Mouse (Mus musculus): ENCODE results near the gene Epn2. TPM values are rescaled to one million over a fixed set of nuclear protein-coding genes. Genes with fewer than 3 reads are reported as not detected.
A peak's percentile ranks its signal among the peaks of the same experiment; 100 is the strongest.

Epn2 gene
- total and polyA plus RNA-seq, 2 experiments from 2014 or later: 68.9 to 77.3 TPM

GRCm38 (mm10) chr11:61564566-61564965, 14.9 kb downstream of the Epn2 start:
- Histone ChIP-seq H3K9me3 (ENCODE audit: low read length) (no peaks in the 10 kb centered on the region), H3K27me3 (ENCODE audit: insufficient read depth, low read length) (no peaks in the 10 kb centered on the region), H3K36me3 (ENCODE audit: insufficient read depth) (no peaks in the 10 kb centered on the region), H3K4me2 (ENCODE audit: low read depth) (no peak overlapping the region), H3K27ac (ENCODE audit: low read depth, low read length) (0 out of 2 replicates have a peak overlapping the region, but pooled peaks have one; percentile 21), H3K4me3 (ENCODE audit: low read depth, low read length) (no peak overlapping the region), H3K9ac (no peak overlapping the region), H3K4me1 (ENCODE audit: insufficient read depth) (0 out of 2 replicates have a peak, but pooled peaks cover 4% of the 10 kb centered on the region)
- no peak; the same call in 1 of the 2 replicates for ATAC-seq
- WGBS: 67% methylated on average over 2 of the region's 2 CpGs
- peak; percentile 65 for DNase-seq
- TF ChIP-seq CTCF (IDR thresholded peaks at IDR 0.05; ENCODE audit: low read depth): no peak

GRCm38 (mm10) chr11:61563939-61564338, 15.5 kb downstream of the Epn2 start:
- ATAC-seq: no peak
- no peaks in the 10 kb centered on the region for H3K36me3 ChIP-seq (ENCODE audit: insufficient read depth)
- no peak overlapping the region for H3K4me2 ChIP-seq (ENCODE audit: low read depth)
- H3K27me3 ChIP-seq (ENCODE audit: insufficient read depth, low read length): no peaks in the 10 kb centered on the region
- no peak for TF ChIP-seq CTCF (IDR thresholded peaks at IDR 0.05; ENCODE audit: low read depth)
- no peak for DNase-seq
- H3K4me1 ChIP-seq (ENCODE audit: insufficient read depth): no peaks in the 10 kb centered on the region
- no peak overlapping the region for H3K4me3 ChIP-seq (ENCODE audit: low read depth, low read length)
- no peak overlapping the region for H3K9ac ChIP-seq
- H3K27ac ChIP-seq (ENCODE audit: low read depth, low read length): no peak overlapping the region
- no peaks in the 10 kb centered on the region for H3K9me3 ChIP-seq (ENCODE audit: low read length)
- 83% methylated on average over 4 of the region's 4 CpGs for WGBS

GRCm38 (mm10) chr11:61562421-61562820, 17.1 kb downstream of the Epn2 start:
- Histone ChIP-seq H3K9ac (no peak overlapping the region), H3K27me3 (ENCODE audit: insufficient read depth, low read length) (no peaks in the 10 kb centered on the region), H3K36me3 (ENCODE audit: insufficient read depth) (no peaks in the 10 kb centered on the region), H3K4me1 (ENCODE audit: insufficient read depth) (no peaks in the 10 kb centered on the region), H3K9me3 (ENCODE audit: low read length) (no peaks in the 10 kb centered on the region), H3K4me3 (ENCODE audit: low read depth, low read length) (no peak overlapping the region), H3K4me2 (ENCODE audit: low read depth) (no peak overlapping the region), H3K27ac (ENCODE audit: low read depth, low read length) (no peak overlapping the region)
- TF ChIP-seq CTCF (IDR thresholded peaks at IDR 0.05; ENCODE audit: low read depth): no peak
- no peak for DNase-seq
- 74% methylated on average over 5 of the region's 5 CpGs for WGBS
- ATAC-seq: no peak

- no peaks in the 10 kb centered on the region for H3K36me3 ChIP-seq (ENCODE audit: insufficient read depth)
- no peaks in the 10 kb centered on the region for H3K9me3 ChIP-seq (ENCODE audit: low read length)
- no peak for DNase-seq
- ATAC-seq: no peak
- 91% methylated on average over 5 of the region's 5 CpGs for WGBS
- H3K27ac ChIP-seq (ENCODE audit: low read depth, low read length): no peak overlapping the region
- H3K4me3 ChIP-seq (ENCODE audit: low read depth, low read length): no peak overlapping the region
- TF ChIP-seq CTCF (IDR thresholded peaks at IDR 0.05; ENCODE audit: low read depth): no peak
- H3K4me2 ChIP-seq (ENCODE audit: low read depth): no peak overlapping the region
- no peaks in the 10 kb centered on the region for H3K4me1 ChIP-seq (ENCODE audit: insufficient read depth)
- H3K27me3 ChIP-seq (ENCODE audit: insufficient read depth, low read length): no peaks in the 10 kb centered on the region
- no peak overlapping the region for H3K9ac ChIP-seq
Observed at GRCm38 (mm10) chr11:61559572-61559971, 19.9 kb downstream of the Epn2 start.

DNA sequence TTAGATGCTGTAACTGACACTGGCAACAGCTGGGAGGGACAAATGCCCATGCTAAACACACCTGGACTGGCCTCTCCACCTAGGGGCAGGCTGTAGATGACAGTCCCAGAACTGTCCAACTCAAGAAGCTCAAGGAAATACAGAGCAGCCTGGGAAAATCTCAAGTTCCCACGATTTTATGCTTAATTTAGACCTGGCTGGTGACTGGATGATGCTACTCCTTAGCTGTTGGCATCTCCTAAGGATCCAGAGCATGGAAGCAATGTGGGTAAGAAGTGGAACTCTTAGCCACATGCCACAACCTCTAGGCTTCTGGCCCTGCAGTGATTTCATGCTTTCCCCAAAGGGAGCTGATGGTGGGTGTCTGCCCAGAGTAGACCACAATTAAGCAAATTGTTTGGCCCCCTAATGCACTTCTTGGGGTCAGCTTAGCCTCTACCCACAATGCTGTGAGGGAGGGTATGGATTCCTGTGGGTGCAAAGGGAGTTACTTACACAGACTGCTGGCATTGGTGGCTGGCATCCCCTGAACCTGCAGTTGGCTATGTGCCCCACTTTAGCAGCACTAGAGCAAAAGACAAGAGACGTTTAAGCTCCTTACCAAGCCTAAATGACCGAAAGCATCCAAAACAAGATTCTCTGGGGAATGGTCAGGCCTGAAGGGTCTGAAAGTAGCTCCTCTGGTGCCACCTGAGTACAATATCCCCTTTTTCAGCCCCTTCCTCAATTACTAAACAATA, 26.3 kb downstream of the Epn2 start:
- no peak for TF ChIP-seq CTCF (IDR thresholded peaks at IDR 0.05; ENCODE audit: low read depth)
- WGBS: 61% methylated on average over 3 of the region's 3 CpGs
- DNase-seq: no peak
- H3K36me3 ChIP-seq (ENCODE audit: insufficient read depth): no peaks in the 10 kb centered on the region
- H3K9me3 ChIP-seq (ENCODE audit: low read length): no peaks in the 10 kb centered on the region
- H3K4me1 ChIP-seq (ENCODE audit: insufficient read depth): no peaks in the 10 kb centered on the region
- H3K4me2 ChIP-seq (ENCODE audit: low read depth): no peak overlapping the region
- no peak for ATAC-seq
- H3K27me3 ChIP-seq (ENCODE audit: insufficient read depth, low read length): no peaks in the 10 kb centered on the region
- no peak overlapping the region for H3K27ac ChIP-seq (ENCODE audit: low read depth, low read length)
- no peak overlapping the region for H3K4me3 ChIP-seq (ENCODE audit: low read depth, low read length)
- H3K9ac ChIP-seq: no peak overlapping the region

DNA sequence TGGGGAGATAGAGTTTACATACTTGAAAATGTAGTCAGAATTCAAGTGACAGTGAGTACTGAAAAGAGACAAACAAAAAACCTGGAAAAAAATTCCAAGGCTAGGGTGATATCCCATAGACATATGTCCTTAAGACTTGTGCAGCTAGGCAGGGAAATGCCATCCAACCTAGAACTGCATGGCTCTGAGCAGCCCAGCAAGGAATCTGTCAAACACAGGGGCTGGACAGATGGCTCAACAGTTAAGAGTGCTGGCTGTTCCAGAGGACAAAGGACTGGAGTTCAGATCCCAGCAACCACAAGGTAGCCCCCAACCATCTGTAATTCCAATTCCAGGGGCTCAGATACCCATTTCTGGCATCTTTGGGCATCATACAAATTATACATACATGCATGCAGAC, 28.9 kb downstream of the Epn2 start:
- no peaks in the 10 kb centered on the region for H3K9me3 ChIP-seq (ENCODE audit: low read length)
- H3K36me3 ChIP-seq (ENCODE audit: insufficient read depth): peaks cover 12% of the 10 kb centered on the region
- H3K4me2 ChIP-seq (ENCODE audit: low read depth): no peak overlapping the region
- H3K27ac ChIP-seq (ENCODE audit: low read depth, low read length): no peak overlapping the region
- H3K4me1 ChIP-seq (ENCODE audit: insufficient read depth): no peaks in the 10 kb centered on the region
- ATAC-seq (no peak), DNase-seq (no peak)
- no peaks in the 10 kb centered on the region for H3K27me3 ChIP-seq (ENCODE audit: insufficient read depth, low read length)
- no peak overlapping the region for H3K9ac ChIP-seq
- no peak for TF ChIP-seq CTCF (IDR thresholded peaks at IDR 0.05; ENCODE audit: low read depth)
- no peak overlapping the region for H3K4me3 ChIP-seq (ENCODE audit: low read depth, low read length)

GRCm38 (mm10) chr11:61547710-61548109, 31.8 kb downstream of the Epn2 start:
- Histone ChIP-seq H3K4me1 (ENCODE audit: insufficient read depth) (no peaks in the 10 kb centered on the region), H3K4me2 (ENCODE audit: low read depth) (no peak overlapping the region), H3K27me3 (ENCODE audit: insufficient read depth, low read length) (no peaks in the 10 kb centered on the region), H3K27ac (ENCODE audit: low read depth, low read length) (no peak overlapping the region), H3K9me3 (ENCODE audit: low read length) (no peaks in the 10 kb centered on the region), H3K36me3 (ENCODE audit: insufficient read depth) (peaks cover 15% of the 10 kb centered on the region), H3K4me3 (ENCODE audit: low read depth, low read length) (no peak overlapping the region), H3K9ac (no peak overlapping the region)
- ATAC-seq (no peak), DNase-seq (no peak)
- TF ChIP-seq CTCF (IDR thresholded peaks at IDR 0.05; ENCODE audit: low read depth): no peak
- 89% methylated on average over 4 of the region's 4 CpGs for WGBS
